Mouse (Mus musculus) thymus, postnatal 25 days (tissue): ENCODE measurements around the gene Slc30a3.
"Not testable (repeated sequence)": the region's sequence is repeated elsewhere in the genome, so short reads cannot be mapped to it uniquely, and the experiment has no call there.

Source experiments
- DNase-seq: peaks from one replicate; pipeline ENCODE4 v3.0.0; 2022

The Slc30a3 gene

GRCm38 (mm10) chr5:31092231-31092975 is 15.6 kb downstream of the Slc30a3 start:
- DNase-seq, result peak; percentile 7

- DNase-seq, result no peak
Observed at GRCm38 (mm10) chr5:31087131-31087530, 20.9 kb downstream of the Slc30a3 start.

- DNase-seq, result no peak
Observed at GRCm38 (mm10) chr5:31086606-31087005, 21.4 kb downstream of the Slc30a3 start.

GRCm38 (mm10) chr5:31083949-31084348 is 24.1 kb downstream of the Slc30a3 start:
- DNase-seq, result no peak

GRCm38 (mm10) chr5:31082935-31083625 is 25.0 kb downstream of the Slc30a3 start:
- peak; percentile 4 for DNase-seq

GRCm38 (mm10) chr5:31082355-31082754 is 25.7 kb downstream of the Slc30a3 start:
- peak; percentile 68 for DNase-seq

- peak; percentile 60 for DNase-seq
Observed at GRCm38 (mm10) chr5:31081386-31081785, 26.7 kb downstream of the Slc30a3 start.

- DNase-seq, result no peak
Observed at GRCm38 (mm10) chr5:31080795-31081164, 27.3 kb downstream of the Slc30a3 start.

GRCm38 (mm10) chr5:31080059-31080794 is 27.8 kb downstream of the Slc30a3 start:
- DNase-seq, result no peak

GRCm38 (mm10) chr5:31076346-31076745 is 31.7 kb downstream of the Slc30a3 start:
- DNase-seq, result no peak

GRCm38 (mm10) chr5:31073176-31073575 is 34.9 kb downstream of the Slc30a3 start:
- no peak for DNase-seq

GRCm38 (mm10) chr5:31071821-31072220 is 36.2 kb downstream of the Slc30a3 start:
- no peak for DNase-seq

GRCm38 (mm10) chr5:31071059-31071458 is 37.0 kb downstream of the Slc30a3 start:
- no peak for DNase-seq

- DNase-seq, result no peak
Observed at GRCm38 (mm10) chr5:31069810-31070209, 38.2 kb downstream of the Slc30a3 start.

- DNase-seq, result no peak
Observed at GRCm38 (mm10) chr5:31055216-31056140, 52.6 kb downstream of the Slc30a3 start.

- DNase-seq, result peak; percentile 96
Observed at GRCm38 (mm10) chr5:31054261-31055215, 53.5 kb downstream of the Slc30a3 start, which contains the start of gene Cad. TSS of gene Cad (plus strand) at chr5:31054780.

GRCm38 (mm10) chr5:31053728-31054127 is 54.3 kb downstream of the Slc30a3 start:
- not testable (repeated sequence) for DNase-seq

GRCm38 (mm10) chr5:31050427-31050826 is 57.6 kb downstream of the Slc30a3 start:
- DNase-seq, result no peak

GRCm38 (mm10) chr5:31048763-31049641 is 59.0 kb downstream of the Slc30a3 start, which contains the start of gene Slc5a6:
TSS of gene Slc5a6 (minus strand) at chr5:31048924.
- DNase-seq, result peak; percentile 53
